Mouse (Mus musculus) C2C12 (cell line): Measurements from ENCODE around the gene S100a1. TPM values are rescaled to one million over a fixed set of nuclear protein-coding genes. Genes with fewer than 3 reads are reported as not detected.

Experiments used
- H3K27me3 ChIP-seq: one replicate; pipeline ENCODE4 v1.6.1; 2011; ENCODE audit not compliant: control insufficient read depth, insufficient read depth, insufficient read length
- H3K36me3 ChIP-seq: one replicate; pipeline ENCODE4 v1.6.1; 2011; ENCODE audit not compliant: control insufficient read depth, insufficient read depth
- H3K4me3 ChIP-seq: one replicate; pipeline ENCODE4 v1.5.1; 2011; ENCODE audit warnings: mild to moderate bottlenecking, control low read depth; ENCODE audit not compliant: poor library complexity, insufficient read depth, severe bottlenecking
- H3K79me2 ChIP-seq: one replicate; pipeline ENCODE4 v1.6.1; 2011; ENCODE audit not compliant: control insufficient read depth, insufficient read depth
- H3K79me3 ChIP-seq: one replicate; pipeline ENCODE4 v1.6.1; 2011; ENCODE audit warnings: low read depth, control low read depth
- H3ac ChIP-seq: one replicate; pipeline ENCODE3; 2011; ENCODE audit warnings: low read depth; ENCODE audit not compliant: control insufficient read depth, insufficient read length
- CEBPB ChIP-seq: IDR thresholded peaks from one replicate; pipeline ENCODE4 v1.6.1; 2011; ENCODE audit warnings: low read depth, mild to moderate bottlenecking, control low read depth, moderate library complexity
- CTCF ChIP-seq: IDR thresholded peaks from one replicate; pipeline ENCODE4 v1.5.1; 2011; ENCODE audit not compliant: control insufficient read depth, insufficient read depth, insufficient read length
- FOSL1 ChIP-seq: IDR thresholded peaks from one replicate; pipeline ENCODE4 v1.8.0; 2011; ENCODE audit warnings: mild to moderate bottlenecking, low read length; ENCODE audit not compliant: poor library complexity, insufficient read depth, severe bottlenecking
- MAX ChIP-seq: IDR thresholded peaks from one replicate; pipeline ENCODE4 v1.6.1; 2011; ENCODE audit warnings: mild to moderate bottlenecking, control low read depth
- MYOD1 ChIP-seq: IDR thresholded peaks from one replicate; pipeline ENCODE4 v1.6.1; 2011; ENCODE audit warnings: low read depth; ENCODE audit not compliant: control insufficient read depth, insufficient read length
- MYOG ChIP-seq: IDR thresholded peaks from one replicate; pipeline ENCODE4 v1.6.1; 2011; ENCODE audit not compliant: control insufficient read depth, insufficient read length; ENCODE audit errors: extremely low read depth
- USF1 ChIP-seq: IDR thresholded peaks from one replicate; pipeline ENCODE4 v1.6.1; 2011; ENCODE audit warnings: low read depth, mild to moderate bottlenecking, control low read depth, moderate library complexity
- polyA plus RNA-seq: library from polyadenylated mRNA; unstranded; fragments of >200 nt; fragmentation: generic; extraction: Trizol; gene quantifications from one replicate; pipeline ENCODE4 v1.2.1, GENCODE M21; 2012; ENCODE audit warnings: missing spikeins

The S100a1 gene
- polyA plus RNA-seq, 1 experiment = 96.0 TPM

GRCm38 (mm10) chr3:90527291-90527873 lies 13.2 kb upstream of the S100a1 start:
- H3K36me3 ChIP-seq = peaks cover 12% of the 10 kb centered on the region
- no peak overlapping the region for H3ac ChIP-seq
- H3K27me3 ChIP-seq = no peaks in the 10 kb centered on the region
- H3K79me3 ChIP-seq = no peaks in the 10 kb centered on the region
- H3K79me2 ChIP-seq = no peaks in the 10 kb centered on the region
- TF ChIP-seq CEBPB = no peak
- no peak for TF ChIP-seq USF1
- TF ChIP-seq FOSL1 = no peak
- TF ChIP-seq MAX = no peak
- no peak for TF ChIP-seq MYOG
- TF ChIP-seq MYOD1 = no peak
- TF ChIP-seq CTCF = no peak
- H3K4me3 ChIP-seq = no peak overlapping the region

GRCm38 (mm10) chr3:90526580-90526979 lies 12.4 kb upstream of the S100a1 start, which contains the start of gene S100a14:
Gene S100a14 (plus strand): TSS chr3:90526856.
- H3K27me3 ChIP-seq = no peaks in the 10 kb centered on the region
- H3ac ChIP-seq = no peak within 1 kb of the TSS
- peaks cover 12% of the 10 kb centered on the region for H3K36me3 ChIP-seq
- no peaks in the 10 kb centered on the region for H3K79me3 ChIP-seq
- H3K79me2 ChIP-seq = no peaks in the 10 kb centered on the region
- no peak within 1 kb of the TSS for H3K4me3 ChIP-seq
- TF ChIP-seq CTCF (no peak), MYOG (no peak), FOSL1 (no peak), MYOD1 (no peak), CEBPB (no peak), USF1 (no peak), MAX (no peak)

- Histone ChIP-seq H3K79me3 (no peaks in the 10 kb centered on the region), H3K79me2 (no peaks in the 10 kb centered on the region), H3ac (no peak overlapping the region), H3K36me3 (peaks cover 12% of the 10 kb centered on the region), H3K27me3 (no peaks in the 10 kb centered on the region), H3K4me3 (no peak overlapping the region)
- TF ChIP-seq MYOD1 = no peak
- TF ChIP-seq MAX = no peak
- TF ChIP-seq CTCF = no peak
- TF ChIP-seq MYOG = no peak
- TF ChIP-seq USF1 = no peak
- TF ChIP-seq CEBPB = no peak
- no peak for TF ChIP-seq FOSL1
These were observed 11.9 kb upstream of the S100a1 start for GRCm38 (mm10) chr3:90526076-90526475.

- Histone ChIP-seq H3K36me3 (peaks cover 17% of the 10 kb centered on the region), H3K4me3 (no peak overlapping the region), H3K27me3 (no peaks in the 10 kb centered on the region), H3K79me2 (no peaks in the 10 kb centered on the region), H3K79me3 (no peaks in the 10 kb centered on the region), H3ac (no peak overlapping the region)
- peak; percentile 72 for TF ChIP-seq CTCF
- no peak for TF ChIP-seq MYOD1
- peak; percentile 5 for TF ChIP-seq CEBPB
- TF ChIP-seq MAX = peak; percentile 49
These were observed 11.2 kb upstream of the S100a1 start for GRCm38 (mm10) chr3:90525421-90525820.

- Histone ChIP-seq H3K36me3 (peaks cover 8% of the 10 kb centered on the region), H3K4me3 (no peak overlapping the region)
- TF ChIP-seq CTCF (no peak), CEBPB (no peak), FOSL1 (no peak), MYOG (no peak), MYOD1 (no peak), USF1 (no peak), MAX (no peak)
These were observed 3.5 kb upstream of the S100a1 start for GRCm38 (mm10) chr3:90517711-90518110.

GRCm38 (mm10) chr3:90515789-90516188 lies 1.6 kb upstream of the S100a1 start:
- Histone ChIP-seq H3K36me3 (peaks cover 10% of the 10 kb centered on the region), H3K4me3 (peak overlapping the region; percentile 35), H3K79me2 (peaks cover 35% of the 10 kb centered on the region), H3K79me3 (no peaks in the 10 kb centered on the region), H3ac (no peak overlapping the region), H3K27me3 (no peaks in the 10 kb centered on the region)
- TF ChIP-seq MAX (no peak), CTCF (no peak), USF1 (no peak)

More at GRCm38 (mm10) chr3:90517711-90518110, 3.5 kb upstream of the S100a1 start:
- Histone ChIP-seq H3K79me3 (no peaks in the 10 kb centered on the region), H3ac (no peak overlapping the region), H3K27me3 (no peaks in the 10 kb centered on the region), H3K79me2 (peaks cover 29% of the 10 kb centered on the region)
